Mouse (Mus musculus) E14TG2a.4 (cell line): Measurements from ENCODE around the gene Mb.
A peak's percentile ranks its signal among the peaks of the same experiment; 100 is the strongest.

ENCODE experiments used
- H3K27me3 ChIP-seq: 2 replicates; pipeline ENCODE4 v1.6.1; 2014; ENCODE audit warnings: low read length, control low read depth; ENCODE audit not compliant: insufficient read depth
- H3K36me3 ChIP-seq: 2 replicates; pipeline ENCODE4 v1.6.1; 2014; ENCODE audit warnings: low read length, control low read depth; ENCODE audit not compliant: insufficient read depth
- H3K4me1 ChIP-seq: replicated peaks from 2 replicates; pipeline ENCODE4 v1.6.1; 2014; ENCODE audit warnings: low read depth, low read length, control low read depth
- H3K4me3 ChIP-seq: replicated peaks from 2 replicates; pipeline ENCODE4 v1.5.1; 2014; ENCODE audit warnings: mild to moderate bottlenecking, low read length
- H3K9me3 ChIP-seq: 2 replicates; pipeline ENCODE4 v1.6.1; 2014; ENCODE audit warnings: low read length, control low read depth
- CTCF ChIP-seq: conservative IDR thresholded peaks from 2 replicates; pipeline ENCODE4 v1.5.1; 2014; ENCODE audit warnings: low read length
- NANOG ChIP-seq: IDR thresholded peaks from 2 replicates; pipeline ENCODE4 v1.6.1; 2014; ENCODE audit warnings: borderline replicate concordance, low read length, mixed read lengths
- POU5F1 ChIP-seq: IDR thresholded peaks from 2 replicates; pipeline ENCODE4 v1.6.1; 2014; ENCODE audit warnings: low read length, borderline replicate concordance

Gene Mb

GRCm38 (mm10) chr15:77050570-77050969 lies at the start of gene Mb:
TSS of gene Mb (minus strand) at chr15:77050670.
- H3K4me1 ChIP-seq: peaks cover 79% of the 10 kb centered on the region
- H3K9me3 ChIP-seq: no peaks in the 10 kb centered on the region
- peak within 1 kb of the TSS; percentile 26; the same call in 1 of the 2 replicates for H3K4me3 ChIP-seq
- H3K27me3 ChIP-seq: peaks cover 10% of the 10 kb centered on the region
- TF ChIP-seq NANOG (no peak), POU5F1 (no peak), CTCF (no peak)
- H3K36me3 ChIP-seq: peaks cover under 1% of the 10 kb centered on the region; the same call in 1 of the 2 replicates

GRCm38 (mm10) chr15:77099756-77100155 lies 49.3 kb upstream of the Mb start:
- H3K4me3 ChIP-seq: no peak overlapping the region
- no peak for TF ChIP-seq POU5F1
- no peak for TF ChIP-seq CTCF
- no peak for TF ChIP-seq NANOG
- H3K36me3 ChIP-seq: peaks cover 66% of the 10 kb centered on the region
- no peaks in the 10 kb centered on the region for H3K9me3 ChIP-seq
- H3K27me3 ChIP-seq: no peaks in the 10 kb centered on the region
- H3K4me1 ChIP-seq: peaks cover 72% of the 10 kb centered on the region

GRCm38 (mm10) chr15:77097358-77097757 lies 46.9 kb upstream of the Mb start:
- H3K9me3 ChIP-seq: no peaks in the 10 kb centered on the region
- H3K4me3 ChIP-seq: no peak overlapping the region
- TF ChIP-seq CTCF (no peak), POU5F1 (no peak), NANOG (no peak)
- H3K4me1 ChIP-seq: peaks cover 50% of the 10 kb centered on the region
- no peaks in the 10 kb centered on the region for H3K27me3 ChIP-seq
- H3K36me3 ChIP-seq: peaks cover 85% of the 10 kb centered on the region

DNA sequence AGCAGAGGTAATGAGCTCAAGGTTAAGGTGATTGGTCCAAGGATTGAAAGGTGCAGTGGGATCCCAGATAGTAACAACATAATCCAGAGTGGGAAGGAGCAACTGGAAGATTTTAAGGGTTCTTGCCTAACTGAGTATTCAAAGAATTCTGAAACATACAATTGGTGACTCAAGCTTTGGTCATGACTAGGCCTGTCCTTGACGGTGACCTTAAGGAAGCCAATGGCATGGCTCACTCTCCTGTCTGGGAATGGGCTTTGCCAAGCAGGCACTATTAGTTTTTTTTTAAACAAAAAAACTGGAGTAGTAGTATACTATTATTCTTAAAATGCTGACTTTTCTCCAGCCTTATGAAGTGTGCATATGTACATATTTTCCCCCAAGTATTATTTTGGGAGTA lies 44.7 kb upstream of the Mb start:
- H3K9me3 ChIP-seq: no peaks in the 10 kb centered on the region
- H3K27me3 ChIP-seq: no peaks in the 10 kb centered on the region
- peaks cover 85% of the 10 kb centered on the region for H3K36me3 ChIP-seq
- peaks cover 36% of the 10 kb centered on the region for H3K4me1 ChIP-seq
- no peak overlapping the region for H3K4me3 ChIP-seq
- TF ChIP-seq POU5F1: no peak
- no peak for TF ChIP-seq CTCF
- TF ChIP-seq NANOG: no peak

GRCm38 (mm10) chr15:77094431-77094830 lies 44.0 kb upstream of the Mb start:
- Histone ChIP-seq H3K9me3 (no peaks in the 10 kb centered on the region), H3K36me3 (peaks cover 85% of the 10 kb centered on the region), H3K4me1 (peaks cover 28% of the 10 kb centered on the region), H3K27me3 (no peaks in the 10 kb centered on the region), H3K4me3 (no peak overlapping the region)
- TF ChIP-seq CTCF (no peak), POU5F1 (no peak), NANOG (no peak)

GRCm38 (mm10) chr15:77091394-77091793 lies 40.9 kb upstream of the Mb start:
- H3K36me3 ChIP-seq: peaks cover 79% of the 10 kb centered on the region
- H3K9me3 ChIP-seq: no peaks in the 10 kb centered on the region
- no peak for TF ChIP-seq CTCF
- no peak for TF ChIP-seq NANOG
- no peak for TF ChIP-seq POU5F1
- no peak overlapping the region for H3K4me3 ChIP-seq
- no peaks in the 10 kb centered on the region for H3K27me3 ChIP-seq
- H3K4me1 ChIP-seq: peaks cover 11% of the 10 kb centered on the region; the same call in 1 of the 2 replicates

DNA sequence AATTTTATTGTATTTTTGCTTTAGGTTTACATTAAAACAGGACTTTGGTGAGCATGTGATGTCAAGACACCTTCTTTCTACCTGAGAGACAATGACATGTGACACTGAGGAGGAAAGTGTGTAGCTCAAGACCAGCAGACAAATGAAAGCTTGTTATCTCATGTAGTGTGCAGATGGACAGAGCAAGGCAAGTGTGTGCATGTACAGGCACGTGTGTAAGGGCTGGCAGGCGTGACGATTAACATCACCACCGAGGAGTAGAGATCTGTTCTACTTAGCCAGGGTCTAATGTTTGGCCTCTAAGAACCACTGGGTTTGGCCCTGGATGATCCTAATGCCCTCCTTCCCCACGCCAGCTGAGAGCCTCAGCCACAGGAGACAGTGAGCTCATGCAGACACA lies 40.1 kb upstream of the Mb start:
- Histone ChIP-seq H3K4me3 (no peak overlapping the region), H3K36me3 (peaks cover 78% of the 10 kb centered on the region), H3K27me3 (no peaks in the 10 kb centered on the region), H3K9me3 (no peaks in the 10 kb centered on the region), H3K4me1 (peaks cover 11% of the 10 kb centered on the region; the same call in 1 of the 2 replicates)
- TF ChIP-seq NANOG (no peak), POU5F1 (no peak), CTCF (no peak)

GRCm38 (mm10) chr15:77089249-77089648 lies 38.8 kb upstream of the Mb start:
- Histone ChIP-seq H3K4me1 (peaks cover 11% of the 10 kb centered on the region; the same call in 1 of the 2 replicates), H3K4me3 (no peak overlapping the region), H3K27me3 (no peaks in the 10 kb centered on the region), H3K36me3 (peaks cover 78% of the 10 kb centered on the region), H3K9me3 (no peaks in the 10 kb centered on the region)
- no peak for TF ChIP-seq POU5F1
- no peak for TF ChIP-seq NANOG
- TF ChIP-seq CTCF: no peak

DNA sequence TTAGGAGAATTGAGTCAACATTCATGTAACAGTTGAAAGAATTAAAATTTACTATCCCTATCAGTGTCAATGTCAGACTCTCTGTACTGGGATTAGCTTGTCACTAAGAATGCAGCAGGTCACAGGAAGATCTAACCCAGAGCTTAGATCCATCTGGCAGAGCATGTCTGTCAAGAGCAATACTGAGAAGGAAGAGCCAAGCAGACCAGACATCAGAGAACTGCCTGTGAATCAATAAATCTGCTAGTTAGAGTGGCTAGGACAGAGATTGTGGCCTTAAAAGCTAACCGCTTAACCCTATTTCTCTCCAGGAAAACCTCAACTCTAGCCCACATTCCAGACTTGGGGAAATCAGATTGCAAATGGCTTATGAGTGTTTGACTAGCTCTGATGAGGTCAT lies 36.0 kb upstream of the Mb start:
- H3K9me3 ChIP-seq: no peaks in the 10 kb centered on the region
- peaks cover 21% of the 10 kb centered on the region for H3K4me1 ChIP-seq
- H3K36me3 ChIP-seq: peaks cover 80% of the 10 kb centered on the region
- H3K27me3 ChIP-seq: no peaks in the 10 kb centered on the region
- H3K4me3 ChIP-seq: no peak overlapping the region
- TF ChIP-seq POU5F1: no peak
- TF ChIP-seq CTCF: no peak
- no peak for TF ChIP-seq NANOG

GRCm38 (mm10) chr15:77085818-77086217 lies 35.3 kb upstream of the Mb start:
- no peak for TF ChIP-seq POU5F1
- Histone ChIP-seq H3K9me3 (no peaks in the 10 kb centered on the region), H3K36me3 (peaks cover 76% of the 10 kb centered on the region), H3K27me3 (no peaks in the 10 kb centered on the region), H3K4me1 (peaks cover 27% of the 10 kb centered on the region), H3K4me3 (no peak overlapping the region)
